Mouse (Mus musculus): Measurements from ENCODE around the gene Ccdc163.

The Ccdc163 gene

GRCm38 (mm10) chr4:116777079-116777478 lies 68.8 kb downstream of the Ccdc163 start:
- DNase-seq (ENCODE audit: low spot score in 2 of 2), result no peak

GRCm38 (mm10) chr4:116780541-116780940 lies 72.2 kb downstream of the Ccdc163 start:
- DNase-seq (ENCODE audit: low spot score in 2 of 2), result no peak

- no peak for DNase-seq (ENCODE audit: low spot score in 2 of 2)
These were observed 73.1 kb downstream of the Ccdc163 start for GRCm38 (mm10) chr4:116781366-116781765.

GRCm38 (mm10) chr4:116782171-116782570 lies 73.9 kb downstream of the Ccdc163 start:
- DNase-seq (ENCODE audit: low spot score in 2 of 2), result no peak

GRCm38 (mm10) chr4:116786587-116786986 lies 78.3 kb downstream of the Ccdc163 start:
- DNase-seq (ENCODE audit: low spot score in 2 of 2), result no peak

GRCm38 (mm10) chr4:116787985-116788760 lies 79.9 kb downstream of the Ccdc163 start:
- DNase-seq (ENCODE audit: low spot score in 2 of 2), result no peak

GRCm38 (mm10) chr4:116788956-116789355 lies 80.6 kb downstream of the Ccdc163 start:
- DNase-seq (ENCODE audit: low spot score in 2 of 2), result peak; percentile 45 to 76

GRCm38 (mm10) chr4:116792453-116792852 lies 84.1 kb downstream of the Ccdc163 start:
- no peak for DNase-seq (ENCODE audit: low spot score in 2 of 2)

- DNase-seq (ENCODE audit: low spot score in 2 of 2), result no peak
These were observed 86.0 kb downstream of the Ccdc163 start for GRCm38 (mm10) chr4:116794273-116794672.

GRCm38 (mm10) chr4:116796442-116797110 lies 88.3 kb downstream of the Ccdc163 start:
- no peak for DNase-seq (ENCODE audit: low spot score in 2 of 2)

- no peak for DNase-seq (ENCODE audit: low spot score in 2 of 2)
These were observed 91.6 kb downstream of the Ccdc163 start for GRCm38 (mm10) chr4:116799901-116800300.
